Mouse (Mus musculus): ENCODE results near the gene Crtap. TPM values are rescaled to one million over a fixed set of nuclear protein-coding genes. Genes with fewer than 3 reads are reported as not detected.

Crtap gene
- polyA plus RNA-seq, 2 experiments, result 12.8 to 13.7 TPM

- Histone ChIP-seq H3K27ac (no peak overlapping the region), H3K36me3 (replicated peaks; ENCODE audit: control insufficient read depth, insufficient read depth, low read depth) (no peaks in the 10 kb centered on the region), H3K9ac (replicated peaks) (no peak overlapping the region), H3K4me3 (ENCODE audit: insufficient read depth in 1 of 2, low read depth in 2 of 2, low read length in 2 of 2) (no peak overlapping the region), H3K9me3 (ENCODE audit: control insufficient read depth, low read length) (no peaks in the 10 kb centered on the region), H3K4me1 (replicated peaks; ENCODE audit: control insufficient read depth in 2 of 2, insufficient read depth in 2 of 2, low read length in 1 of 2) (peaks cover 0 to 3% of the 10 kb centered on the region in 2 experiments; a peak in 1 of 4 replicates), H3K4me2 (ENCODE audit: low read depth) (no peak overlapping the region), H3K27me3 (ENCODE audit: control insufficient read depth, insufficient read depth, low read length) (no peaks in the 10 kb centered on the region)
- DNase-seq (ENCODE audit: low read depth in 3 of 3, low spot score in 3 of 3) (no peak), ATAC-seq (ENCODE audit: insufficient read depth) (no peak)
- 79% methylated on average over 21 of the region's 21 CpGs for WGBS (ENCODE audit: insufficient replicate concordance)
- TF ChIP-seq EP300 (IDR thresholded peaks at IDR 0.05; ENCODE audit: low read depth), result no peak
- TF ChIP-seq CTCF (IDR thresholded peaks at IDR 0.05; ENCODE audit: low read depth), result no peak
These were observed 26.4 kb upstream of the Crtap start for GRCm38 (mm10) chr9:114416646-114417517.

GRCm38 (mm10) chr9:114415701-114416100 lies 25.2 kb upstream of the Crtap start:
- Histone ChIP-seq H3K9ac (replicated peaks) (no peak overlapping the region), H3K4me3 (ENCODE audit: insufficient read depth in 1 of 2, low read depth in 2 of 2, low read length in 2 of 2) (no peak overlapping the region), H3K4me2 (ENCODE audit: low read depth) (no peak overlapping the region), H3K36me3 (replicated peaks; ENCODE audit: control insufficient read depth, insufficient read depth, low read depth) (no peaks in the 10 kb centered on the region), H3K9me3 (ENCODE audit: control insufficient read depth, low read length) (no peaks in the 10 kb centered on the region), H3K4me1 (replicated peaks; ENCODE audit: control insufficient read depth in 2 of 2, insufficient read depth in 2 of 2, low read length in 1 of 2) (peaks cover 0 to 3% of the 10 kb centered on the region in 2 experiments; a peak in 1 of 4 replicates), H3K27ac (no peak overlapping the region), H3K27me3 (ENCODE audit: control insufficient read depth, insufficient read depth, low read length) (no peaks in the 10 kb centered on the region)
- ATAC-seq (ENCODE audit: insufficient read depth), result no peak
- 28% methylated on average over 11 of the region's 11 CpGs for WGBS (ENCODE audit: insufficient replicate concordance)
- no peak for TF ChIP-seq EP300 (IDR thresholded peaks at IDR 0.05; ENCODE audit: low read depth)
- TF ChIP-seq CTCF (IDR thresholded peaks at IDR 0.05; ENCODE audit: low read depth), result peak; percentile 93
- peak in 1 of 3 experiments; percentile 53 for DNase-seq (ENCODE audit: low read depth in 3 of 3, low spot score in 3 of 3)

- TF ChIP-seq EP300 (IDR thresholded peaks at IDR 0.05; ENCODE audit: low read depth), result no peak
- no peak for TF ChIP-seq CTCF (IDR thresholded peaks at IDR 0.05; ENCODE audit: low read depth)
These were observed 23.4 kb upstream of the Crtap start for GRCm38 (mm10) chr9:114413866-114414265.

GRCm38 (mm10) chr9:114412406-114412805 lies 21.9 kb upstream of the Crtap start:
- peaks cover 0 to 2% of the 10 kb centered on the region in 2 experiments; a peak in 1 of 4 replicates for H3K4me1 ChIP-seq (replicated peaks; ENCODE audit: control insufficient read depth in 2 of 2, insufficient read depth in 2 of 2, low read length in 1 of 2)
- H3K4me2 ChIP-seq (ENCODE audit: low read depth), result no peak overlapping the region
- H3K9ac ChIP-seq (replicated peaks), result no peak overlapping the region
- ATAC-seq (ENCODE audit: insufficient read depth) (no peak), DNase-seq (ENCODE audit: low read depth in 3 of 3, low spot score in 3 of 3) (no peak)
- no peak for TF ChIP-seq EP300 (IDR thresholded peaks at IDR 0.05; ENCODE audit: low read depth)
- TF ChIP-seq CTCF (IDR thresholded peaks at IDR 0.05; ENCODE audit: low read depth), result no peak
- WGBS (ENCODE audit: insufficient replicate concordance), result 71% methylated on average over 9 of the region's 9 CpGs
- no peaks in the 10 kb centered on the region for H3K9me3 ChIP-seq (ENCODE audit: control insufficient read depth, low read length)
- no peaks in the 10 kb centered on the region for H3K27me3 ChIP-seq (ENCODE audit: control insufficient read depth, insufficient read depth, low read length)
- no peak overlapping the region for H3K27ac ChIP-seq
- no peak overlapping the region for H3K4me3 ChIP-seq (ENCODE audit: insufficient read depth in 1 of 2, low read depth in 2 of 2, low read length in 2 of 2)
- no peaks in the 10 kb centered on the region for H3K36me3 ChIP-seq (replicated peaks; ENCODE audit: control insufficient read depth, insufficient read depth, low read depth)

More at GRCm38 (mm10) chr9:114413866-114414265, 23.4 kb upstream of the Crtap start:
- Histone ChIP-seq H3K4me2 (ENCODE audit: low read depth) (no peak overlapping the region), H3K4me1 (replicated peaks; ENCODE audit: control insufficient read depth in 2 of 2, insufficient read depth in 2 of 2, low read length in 1 of 2) (peaks cover 0 to 3% of the 10 kb centered on the region in 2 experiments; a peak in 1 of 4 replicates), H3K9me3 (ENCODE audit: control insufficient read depth, low read length) (no peaks in the 10 kb centered on the region), H3K27me3 (ENCODE audit: control insufficient read depth, insufficient read depth, low read length) (no peaks in the 10 kb centered on the region), H3K27ac (no peak overlapping the region), H3K36me3 (replicated peaks; ENCODE audit: control insufficient read depth, insufficient read depth, low read depth) (no peaks in the 10 kb centered on the region), H3K4me3 (ENCODE audit: insufficient read depth in 1 of 2, low read depth in 2 of 2, low read length in 2 of 2) (no peak overlapping the region), H3K9ac (replicated peaks) (no peak overlapping the region)
- 79% methylated on average over 12 of the region's 12 CpGs for WGBS (ENCODE audit: insufficient replicate concordance)
- DNase-seq (ENCODE audit: low read depth in 3 of 3, low spot score in 3 of 3) (no peak), ATAC-seq (ENCODE audit: insufficient read depth) (no peak)

GRCm38 (mm10) chr9:114411295-114411694 lies 20.8 kb upstream of the Crtap start:
- no peaks in the 10 kb centered on the region for H3K9me3 ChIP-seq (ENCODE audit: control insufficient read depth, low read length)
- no peak overlapping the region for H3K4me3 ChIP-seq (ENCODE audit: insufficient read depth in 1 of 2, low read depth in 2 of 2, low read length in 2 of 2)
- no peak overlapping the region for H3K4me2 ChIP-seq (ENCODE audit: low read depth)
- H3K9ac ChIP-seq (replicated peaks), result no peak overlapping the region
- 0 out of 2 replicates have a peak, but pooled peaks have one; percentile 19 for TF ChIP-seq CTCF (IDR thresholded peaks at IDR 0.05; ENCODE audit: low read depth)
- no peak for TF ChIP-seq EP300 (IDR thresholded peaks at IDR 0.05; ENCODE audit: low read depth)
- DNase-seq (ENCODE audit: low read depth in 3 of 3, low spot score in 3 of 3) (no peak), ATAC-seq (ENCODE audit: insufficient read depth) (no peak)
- no peaks in the 10 kb centered on the region for H3K27me3 ChIP-seq (ENCODE audit: control insufficient read depth, insufficient read depth, low read length)
- no peaks in the 10 kb centered on the region for H3K4me1 ChIP-seq (replicated peaks; ENCODE audit: control insufficient read depth in 2 of 2, insufficient read depth in 2 of 2, low read length in 1 of 2)
- H3K36me3 ChIP-seq (replicated peaks; ENCODE audit: control insufficient read depth, insufficient read depth, low read depth), result no peaks in the 10 kb centered on the region
- H3K27ac ChIP-seq, result no peak overlapping the region
- WGBS (ENCODE audit: insufficient replicate concordance), result 90% methylated on average over 5 of the region's 5 CpGs

Data from liver, embryonic 14.5 days (tissue).